Mouse (Mus musculus) heart, adult 2 months (tissue): ENCODE data around the gene Il15ra. TPM values are rescaled to one million over a fixed set of nuclear protein-coding genes. Genes with fewer than 3 reads are reported as not detected.

Source experiments
- DNase-seq, 2 experiments: peaks; one replicate each; pipeline ENCODE4 v3.0.0; 2021
- H3K27ac ChIP-seq: fragments of 200-600 bp; 2 replicates; pipeline ENCODE4 v1.8.1; 2022
- H3K27me3 ChIP-seq: fragments of 200-500 bp; 2 replicates; pipeline ENCODE4 v1.6.1; 2012; ENCODE audit warnings: mild to moderate bottlenecking, low read length, inconsistent platforms, mixed read lengths; ENCODE audit not compliant: control insufficient read depth, insufficient read depth
- H3K36me3 ChIP-seq: fragments of 200-500 bp; 2 replicates; pipeline ENCODE4 v1.6.1; 2012; ENCODE audit warnings: low read length, inconsistent platforms; ENCODE audit not compliant: control insufficient read depth, insufficient read depth
- H3K4me1 ChIP-seq: fragments of 200-500 bp; 2 replicates; pipeline ENCODE4 v1.6.1; 2011; ENCODE audit warnings: low read length; ENCODE audit not compliant: control insufficient read depth, insufficient read depth
- H3K4me3 ChIP-seq: fragments of 200-600 bp; 2 replicates; pipeline ENCODE4 v1.8.1; 2022
- H3K79me2 ChIP-seq: fragments of 200-500 bp; replicated peaks from 2 replicates; pipeline ENCODE4 v1.6.1; 2012; ENCODE audit warnings: mild to moderate bottlenecking, inconsistent platforms, low read length, moderate library complexity, mixed read lengths; ENCODE audit not compliant: control insufficient read depth, insufficient read depth
- H3K9ac ChIP-seq: fragments of 200-500 bp; 2 replicates; pipeline ENCODE4 v1.6.1; 2012; ENCODE audit warnings: low read depth, mild to moderate bottlenecking, control low read depth, inconsistent platforms, low read length, mixed read lengths
- CTCF ChIP-seq: fragments of 200-600 bp; IDR thresholded peaks from 2 replicates; pipeline ENCODE4 v1.8.1; 2022; ENCODE audit warnings: antibody characterized with exemption, mild to moderate bottlenecking, moderate library complexity
- EP300 ChIP-seq: fragments of 200-500 bp; IDR thresholded peaks from 2 replicates; pipeline ENCODE4 v1.6.1; 2011; ENCODE audit warnings: low read depth, low read length, control low read depth; ENCODE audit not compliant: insufficient read depth
- POLR2A ChIP-seq: fragments of 200-500 bp; IDR thresholded peaks from 2 replicates; pipeline ENCODE4 v1.6.1; 2011; ENCODE audit warnings: mild to moderate bottlenecking, low read depth, low read length, control low read depth; ENCODE audit not compliant: insufficient read depth
- WGBS: fragments of 180-500 bp; shearing (Covaris S2); methylation state at CpG from one replicate; pipeline ENCODE4 v1.1.7; 2018; 5-methylcytosine and 5-hydroxymethylcytosine counted together
- intact Hi-C: fragments of 180-260 bp; cut with DNase I; formaldehyde crosslinking; loops from one replicate; pipeline ENCODE4 v1.15.1; 2025
- polyA plus RNA-seq: library from polyadenylated mRNA; depleted of rRNA; stranded (reverse); fragments of >200 nt; gene quantifications from 2 replicates; pipeline ENCODE4 v1.2.3, GENCODE M21; 2012
- total RNA-seq, 2 experiments: library from RNA; stranded (reverse); gene quantifications; 2 replicates each; pipeline ENCODE4 v1.2.3; 2021

Gene Il15ra
- total and polyA plus RNA-seq, 3 experiments = 24.4 to 35.3 (median 31.2) TPM

DNA sequence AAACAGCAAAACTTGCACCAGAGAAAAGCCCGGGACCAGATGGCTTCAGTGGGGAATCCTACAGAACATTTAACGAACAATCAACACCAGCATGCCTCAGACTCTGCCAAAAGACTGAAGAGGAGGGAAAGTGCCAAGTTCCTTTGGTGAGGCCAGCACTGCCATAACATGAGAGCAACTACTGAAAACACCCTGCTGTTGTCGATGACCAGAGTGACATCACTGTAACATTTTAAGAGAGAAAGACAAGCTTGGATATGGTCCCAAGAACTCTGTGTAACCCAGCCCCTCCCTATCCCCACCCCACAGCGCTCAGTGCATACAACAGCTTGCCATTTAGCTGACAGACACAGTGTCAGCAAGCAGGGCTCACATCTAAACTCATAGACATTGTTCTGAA is 60.6 kb downstream of the Il15ra start:
- peaks cover 23% of the 10 kb centered on the region for H3K36me3 ChIP-seq
- DNase-seq = peak in 1 of 2 experiments; percentile 37
- 0 out of 2 replicates have a peak, but pooled peaks cover 2% of the 10 kb centered on the region for H3K79me2 ChIP-seq
- H3K4me1 ChIP-seq = peaks cover 5% of the 10 kb centered on the region
- no peak overlapping the region for H3K27ac ChIP-seq
- H3K27me3 ChIP-seq = no peaks in the 10 kb centered on the region
- TF ChIP-seq POLR2A (no peak), EP300 (0 out of 2 replicates have a peak, but pooled peaks have one; percentile 6), CTCF (no peak)
- no peak overlapping the region for H3K4me3 ChIP-seq
- intact Hi-C loops = no loop called here
- no peak overlapping the region for H3K9ac ChIP-seq
- 36% methylated on average over 4 of the region's 4 CpGs for WGBS

GRCm38 (mm10) chr2:11766485-11767160 is 61.5 kb downstream of the Il15ra start:
- Histone ChIP-seq H3K4me1 (peaks cover 5% of the 10 kb centered on the region), H3K27me3 (no peaks in the 10 kb centered on the region), H3K79me2 (0 out of 2 replicates have a peak, but pooled peaks cover 2% of the 10 kb centered on the region), H3K4me3 (no peak overlapping the region), H3K9ac (no peak overlapping the region), H3K27ac (no peak overlapping the region; the same call in 1 of the 2 replicates), H3K36me3 (peaks cover 23% of the 10 kb centered on the region)
- no peak for DNase-seq
- TF ChIP-seq EP300 = no peak
- WGBS = 72% methylated on average over 5 of the region's 5 CpGs
- intact Hi-C loops = no loop called here

DNA sequence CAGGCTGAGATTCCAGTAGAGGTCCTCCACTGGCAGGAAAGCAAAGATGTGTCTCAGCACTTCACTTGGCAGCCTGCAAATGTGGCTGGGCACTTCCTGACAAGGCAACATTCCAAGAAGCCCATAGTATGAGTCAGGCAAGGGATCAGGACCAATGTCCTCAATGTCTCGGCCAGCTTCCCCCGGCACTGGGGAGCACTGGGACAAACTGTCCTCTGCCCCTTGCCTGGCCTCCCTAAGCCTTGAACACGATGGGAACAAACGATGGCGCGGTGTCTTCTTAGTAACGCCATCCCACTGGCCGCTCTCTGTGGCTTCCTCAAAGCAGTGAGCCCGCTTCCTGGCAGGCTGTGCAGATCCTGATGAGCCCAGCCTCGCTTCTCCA is 62.1 kb downstream of the Il15ra start:
- intact Hi-C loops = no loop called here
- 64% methylated on average over 10 of the region's 10 CpGs for WGBS
- Histone ChIP-seq H3K27me3 (no peaks in the 10 kb centered on the region), H3K79me2 (0 out of 2 replicates have a peak, but pooled peaks cover 2% of the 10 kb centered on the region), H3K9ac (no peak overlapping the region), H3K27ac (no peak overlapping the region; the same call in 1 of the 2 replicates), H3K36me3 (peaks cover 23% of the 10 kb centered on the region), H3K4me3 (no peak overlapping the region), H3K4me1 (peaks cover 5% of the 10 kb centered on the region)
- DNase-seq = peak; percentile 24 to 35
- TF ChIP-seq POLR2A (no peak), CTCF (no peak), EP300 (no peak)

- Histone ChIP-seq H3K4me3 (no peak overlapping the region), H3K36me3 (peaks cover 9% of the 10 kb centered on the region), H3K27ac (no peak overlapping the region), H3K27me3 (no peaks in the 10 kb centered on the region), H3K4me1 (peaks cover 9% of the 10 kb centered on the region), H3K79me2 (no peaks in the 10 kb centered on the region), H3K9ac (no peak overlapping the region)
- WGBS = 74% methylated on average over 4 of the region's 4 CpGs
- TF ChIP-seq CTCF (no peak), EP300 (no peak), POLR2A (no peak)
- no peak for DNase-seq
- intact Hi-C loops = loop anchor here (10.0 kb wide), 1 partner anchor 167 kb away; the partner anchor contains the start of gene Rbm17
These were observed 66.6 kb downstream of the Il15ra start for GRCm38 (mm10) chr2:11771701-11772100.

DNA sequence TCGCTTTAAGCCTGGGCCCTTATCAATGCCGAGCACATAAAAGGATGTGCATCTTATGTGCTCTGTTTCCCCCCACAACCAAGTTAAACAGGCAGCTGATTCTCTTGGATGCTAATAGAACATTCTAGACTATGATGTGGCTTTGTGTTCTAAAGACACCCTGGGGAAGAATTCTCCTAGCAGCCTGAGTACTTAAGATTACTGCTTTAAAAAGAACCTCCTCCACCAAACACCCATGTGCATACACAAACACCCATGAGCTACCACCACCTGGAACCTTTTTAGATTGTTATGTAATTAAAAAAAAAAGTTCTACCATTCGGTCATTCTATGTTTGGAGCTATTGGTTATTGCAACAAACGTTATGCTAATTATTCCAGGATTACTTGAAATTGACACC is 67.3 kb downstream of the Il15ra start:
- peaks cover 8% of the 10 kb centered on the region for H3K36me3 ChIP-seq
- no peak overlapping the region for H3K27ac ChIP-seq
- no peaks in the 10 kb centered on the region; the same call in 1 of the 2 replicates for H3K79me2 ChIP-seq
- H3K9ac ChIP-seq = no peak overlapping the region
- peaks cover 8% of the 10 kb centered on the region for H3K4me1 ChIP-seq
- TF ChIP-seq POLR2A = no peak
- no peak for TF ChIP-seq CTCF
- TF ChIP-seq EP300 = no peak
- no peak for DNase-seq
- intact Hi-C loops = loop anchor here (10.0 kb wide), 1 partner anchor 168 kb away; the partner anchor contains the start of gene Rbm17
- no peaks in the 10 kb centered on the region for H3K27me3 ChIP-seq
- no peak overlapping the region for H3K4me3 ChIP-seq
- 66% methylated on average over 4 of the region's 4 CpGs for WGBS

- Histone ChIP-seq H3K27ac (no peak overlapping the region), H3K4me3 (no peak overlapping the region), H3K36me3 (peaks cover 2% of the 10 kb centered on the region), H3K4me1 (peaks cover 6% of the 10 kb centered on the region), H3K79me2 (no peaks in the 10 kb centered on the region; the same call in 1 of the 2 replicates), H3K9ac (no peak overlapping the region), H3K27me3 (no peaks in the 10 kb centered on the region)
- TF ChIP-seq EP300 = no peak
- TF ChIP-seq CTCF = no peak
- TF ChIP-seq POLR2A = no peak
- 88% methylated on average over 10 of the region's 10 CpGs for WGBS
- no peak for DNase-seq
- intact Hi-C loops = loop anchor here (10.0 kb wide), 1 partner anchor 170 kb away; the partner anchor contains the start of gene Rbm17
These were observed 69.3 kb downstream of the Il15ra start for GRCm38 (mm10) chr2:11774426-11774825.
